Mouse (Mus musculus) CD8-positive naive resting alpha-beta T cell, adult 2 months (primary cell): ENCODE results near the gene Tmprss4.

Source experiments
- DNase-seq, 2 experiments: peaks; one replicate each; pipeline ENCODE4 v3.0.0; 2022; ENCODE audit warnings: low read depth in 2 of 2, low spot score in 2 of 2

The Tmprss4 gene

DNA sequence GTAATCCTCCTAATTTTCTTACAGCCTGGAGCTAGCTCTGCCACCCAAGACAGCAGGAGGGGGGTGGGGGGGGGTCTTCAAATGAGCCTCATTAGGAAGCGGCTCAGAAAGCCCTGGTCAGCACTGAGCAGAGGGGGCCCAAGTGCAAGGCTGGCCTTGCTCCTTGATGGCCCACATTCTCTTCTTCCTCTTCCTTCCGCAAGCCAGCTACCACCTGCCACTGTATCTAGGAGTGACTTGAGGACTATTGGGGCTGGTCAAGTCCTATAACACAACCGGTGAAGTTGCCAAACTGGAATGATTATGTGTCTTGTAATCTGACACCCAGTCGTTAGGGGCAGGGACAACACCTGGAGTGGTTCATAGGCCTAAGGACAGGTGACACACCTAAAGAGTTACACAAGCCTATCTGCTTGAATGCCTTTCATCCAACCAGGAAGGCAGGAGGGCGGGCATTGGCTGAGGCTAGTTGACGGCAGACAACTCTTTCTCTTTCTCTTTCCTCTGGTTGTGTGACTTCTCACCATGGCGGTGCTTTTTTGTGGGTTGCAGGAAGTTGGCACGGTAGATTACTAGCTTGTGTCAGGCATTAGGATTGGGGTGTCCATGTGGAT, at the start of gene Tmprss4:
Tmprss4 (minus strand) TSS at position 296 of the 614 bp plus-strand sequence.
- no peak for DNase-seq

DNA sequence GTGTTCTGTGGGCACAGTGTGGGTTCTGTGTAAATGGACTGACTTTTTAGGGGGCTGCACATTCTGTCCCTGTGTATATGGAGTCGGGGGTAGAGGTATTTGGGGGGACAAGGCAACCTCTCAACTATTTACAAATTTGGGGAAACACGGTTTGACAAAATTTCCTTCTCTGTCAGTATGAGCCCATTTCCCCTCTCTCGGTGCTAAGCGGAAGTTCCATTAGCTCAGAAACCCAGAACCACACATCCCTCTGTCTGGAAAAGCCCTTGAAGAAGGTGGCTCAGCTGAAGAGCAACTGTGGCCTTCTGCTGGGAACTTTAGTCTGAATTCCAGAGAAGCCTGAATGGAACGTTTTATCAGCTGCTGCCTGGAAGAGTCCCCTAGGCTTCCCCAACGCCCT, 48.5 kb upstream of the Tmprss4 start:
- no peak for DNase-seq

DNA sequence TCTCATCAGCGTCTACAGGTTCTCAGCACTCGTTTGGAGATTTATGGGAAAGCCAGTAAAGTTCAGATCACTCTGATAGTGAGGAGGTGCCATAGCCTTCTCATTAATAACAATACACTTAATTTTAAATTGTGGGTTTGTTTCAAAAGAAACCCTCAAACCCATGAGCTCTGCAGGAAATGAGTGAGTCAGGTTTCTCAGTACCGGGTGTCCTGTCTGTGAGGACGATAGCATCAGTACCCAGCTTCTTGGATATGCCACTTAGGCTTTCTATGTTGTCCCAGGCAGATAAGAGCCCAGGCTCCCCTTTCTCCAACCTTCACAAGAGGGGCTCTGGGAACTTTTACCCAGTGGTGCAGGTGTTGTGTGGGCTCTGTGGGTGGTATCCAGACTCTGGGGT, 48.1 kb upstream of the Tmprss4 start:
- no peak for DNase-seq

DNA sequence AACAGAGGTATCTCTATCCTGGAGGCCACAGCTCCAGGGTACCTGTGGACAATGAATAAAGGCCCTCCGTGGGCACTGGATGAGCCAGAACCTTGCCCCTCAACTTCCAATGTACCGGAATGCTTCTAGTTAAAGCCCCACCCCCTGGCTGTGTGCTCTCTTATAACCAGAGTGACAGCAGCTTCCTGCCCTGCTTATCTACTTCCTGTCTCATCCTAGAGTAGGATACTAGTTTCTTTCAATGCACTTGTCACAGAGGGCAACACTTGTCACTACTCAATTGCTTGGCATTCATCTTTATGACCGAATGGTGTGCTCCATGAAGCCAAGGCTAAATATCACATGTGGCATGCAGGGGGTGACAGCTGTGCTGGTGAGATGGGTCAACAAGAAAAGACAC, 47.4 kb upstream of the Tmprss4 start:
- peak in 1 of 2 experiments; percentile 24 for DNase-seq

DNA sequence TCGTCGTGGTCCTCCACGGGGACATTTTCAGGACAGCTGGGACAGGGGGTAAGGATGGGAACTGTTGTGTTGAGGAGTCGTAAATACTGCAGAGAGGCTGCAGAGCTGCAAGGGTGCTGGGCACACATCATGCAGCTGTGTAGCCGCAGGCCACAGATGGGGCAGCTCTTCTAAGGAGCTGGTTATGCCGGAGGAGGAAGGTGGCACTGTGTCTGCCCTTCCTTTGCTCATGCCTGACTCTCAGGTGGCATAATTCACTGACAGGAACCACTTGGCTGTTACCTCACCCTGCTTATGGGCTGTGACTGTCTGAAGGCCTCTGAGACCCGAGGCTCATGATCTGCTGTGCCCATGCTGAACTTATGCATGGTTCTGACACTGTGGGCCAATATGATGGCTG, 46.4 kb upstream of the Tmprss4 start:
- no peak for DNase-seq

DNA sequence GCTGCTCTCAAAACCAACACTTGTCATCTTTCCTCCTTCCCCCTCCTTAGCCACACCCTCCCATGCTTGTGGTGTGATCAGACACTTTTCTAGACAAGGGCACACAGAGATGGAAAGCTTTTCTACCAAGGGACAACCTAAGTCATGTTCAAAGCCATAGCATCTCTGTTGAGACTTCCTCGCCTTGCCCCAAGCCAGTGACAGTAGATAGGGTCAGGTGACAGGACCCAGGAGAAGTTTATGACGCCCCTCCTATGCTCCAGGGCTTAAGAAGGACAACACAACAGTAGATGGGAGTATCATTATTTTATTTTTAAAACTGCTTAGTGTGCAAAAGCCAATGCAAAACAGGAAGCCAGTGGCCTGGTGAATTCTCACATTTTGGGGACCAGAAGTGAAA, 43.6 kb upstream of the Tmprss4 start:
- DNase-seq, result peak in 1 of 2 experiments; percentile 37

DNA sequence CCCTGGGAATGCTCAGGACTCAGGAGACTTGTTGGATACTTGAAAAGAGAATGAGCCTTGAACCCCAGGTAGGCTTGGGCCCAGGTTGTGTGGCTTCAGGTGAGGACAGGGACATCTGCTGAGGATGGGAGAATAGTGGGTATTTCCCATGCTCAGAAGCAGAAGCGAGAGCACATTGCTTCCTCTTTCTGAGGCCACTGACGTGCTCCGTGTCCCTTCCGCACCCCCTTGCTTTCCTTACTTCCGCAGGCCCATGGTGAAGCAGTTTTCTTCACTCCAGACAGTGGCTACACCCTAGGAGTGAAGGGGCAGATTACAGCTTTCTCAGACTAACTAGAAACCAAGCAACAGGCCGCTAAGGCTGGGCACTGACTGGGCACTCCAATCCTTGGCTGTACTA, 42.2 kb upstream of the Tmprss4 start:
- DNase-seq, result no peak

DNA sequence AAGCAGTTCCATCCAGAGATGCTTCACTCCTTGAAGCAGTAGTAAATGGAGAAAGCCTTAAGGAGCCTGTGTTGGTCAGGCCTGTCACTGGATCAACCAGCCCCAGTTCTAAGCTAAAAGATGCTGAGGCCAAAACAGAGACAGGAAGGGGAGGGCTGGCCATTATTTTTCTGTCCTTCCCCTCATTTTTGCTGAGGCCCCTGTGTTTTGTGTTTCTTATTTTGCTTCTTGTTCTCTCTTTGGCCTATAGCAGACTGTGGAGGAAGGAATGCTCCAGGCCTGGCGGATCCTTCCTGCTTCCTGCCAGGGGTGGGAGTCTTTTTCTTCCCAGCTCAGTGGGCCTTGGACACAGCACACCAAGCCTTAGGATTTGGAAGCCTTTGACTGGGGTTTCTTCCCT, 41.5 kb upstream of the Tmprss4 start:
- DNase-seq, result no peak

DNA sequence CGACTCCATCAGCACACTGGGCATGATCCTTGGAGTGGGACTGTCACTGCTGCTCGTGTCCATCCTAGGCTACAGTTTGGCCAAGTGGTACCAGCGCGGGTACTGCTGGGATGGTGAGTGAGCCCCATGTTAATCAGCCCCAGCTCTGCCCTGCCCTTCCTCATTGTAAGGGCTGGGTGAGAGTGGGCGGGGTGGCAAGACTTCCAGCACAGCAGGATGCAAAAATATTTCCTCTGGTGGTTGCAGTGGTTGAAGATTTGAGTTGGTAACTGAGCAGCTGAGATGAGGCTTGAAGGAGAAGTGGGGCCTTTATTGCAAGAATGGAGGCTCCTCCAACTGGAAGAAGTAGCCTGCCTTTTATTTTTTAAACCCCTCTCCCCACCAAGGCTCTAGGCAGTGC, 37.5 kb upstream of the Tmprss4 start:
- peak in 1 of 2 experiments; percentile 19 for DNase-seq

DNA sequence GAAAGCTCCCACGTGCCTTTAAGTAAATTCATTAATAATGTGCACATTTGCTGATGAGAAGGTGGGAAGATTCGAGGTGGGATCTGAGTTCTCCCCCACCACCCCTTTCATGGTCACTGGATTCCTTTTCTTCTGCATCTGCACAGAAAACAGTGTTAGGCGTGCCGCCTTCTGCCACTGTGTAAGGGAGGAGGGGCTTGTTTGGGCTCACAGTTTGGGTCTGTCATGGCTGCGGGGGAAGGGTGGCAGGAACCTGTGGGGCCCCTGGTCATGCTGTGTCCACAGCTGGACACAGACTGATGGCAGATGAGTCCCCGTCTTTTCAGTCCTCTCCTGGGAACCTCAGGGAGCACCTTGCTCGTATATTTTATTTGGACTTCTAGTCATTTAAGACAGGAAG, 32.9 kb upstream of the Tmprss4 start:
- DNase-seq, result no peak

DNA sequence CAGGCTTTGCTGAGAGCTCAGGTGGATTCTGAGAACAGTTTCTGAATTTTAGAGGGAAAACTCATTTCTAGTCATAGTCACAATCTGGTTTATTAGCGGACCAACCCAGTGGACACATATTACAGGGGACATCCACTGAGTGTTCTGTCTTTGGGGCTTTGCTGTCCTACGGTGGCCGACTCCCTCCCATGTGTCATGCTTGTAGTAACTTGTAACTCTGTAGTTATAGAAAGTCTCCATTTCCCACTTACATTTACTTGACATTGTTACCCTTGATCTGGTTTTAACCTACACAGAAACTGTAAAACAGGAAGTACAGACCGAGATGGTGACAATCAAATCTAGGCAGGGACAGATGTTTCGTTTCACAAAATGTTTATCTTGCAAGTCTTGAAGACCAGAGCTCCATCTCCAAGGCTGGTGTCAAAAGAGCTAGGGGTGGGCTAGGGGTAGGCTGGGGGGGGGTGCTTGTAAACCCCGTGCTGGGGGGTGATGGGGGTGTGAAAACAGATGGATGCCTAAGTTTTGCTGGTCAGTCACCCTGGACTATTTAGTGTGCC, 31.9 kb upstream of the Tmprss4 start:
- no peak for DNase-seq

DNA sequence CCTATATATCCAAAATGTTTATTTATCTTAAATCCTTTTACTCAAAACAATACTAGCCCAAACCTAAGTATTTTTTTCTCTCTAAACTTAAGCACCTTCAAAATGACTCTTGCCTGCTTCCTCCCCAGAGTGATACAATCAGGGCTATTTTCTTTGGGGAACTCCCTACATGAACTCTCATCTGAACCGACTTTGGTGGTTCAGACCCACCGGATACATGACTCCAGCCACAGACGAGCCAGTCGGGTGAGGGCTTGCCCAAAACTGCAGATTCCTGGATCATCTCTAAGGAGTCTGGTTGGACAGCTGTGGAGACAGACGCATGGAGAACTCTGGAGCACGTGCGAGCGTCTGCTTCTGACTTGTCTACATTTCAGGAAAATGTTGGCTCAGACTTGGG, 25.5 kb upstream of the Tmprss4 start:
- no peak for DNase-seq

DNA sequence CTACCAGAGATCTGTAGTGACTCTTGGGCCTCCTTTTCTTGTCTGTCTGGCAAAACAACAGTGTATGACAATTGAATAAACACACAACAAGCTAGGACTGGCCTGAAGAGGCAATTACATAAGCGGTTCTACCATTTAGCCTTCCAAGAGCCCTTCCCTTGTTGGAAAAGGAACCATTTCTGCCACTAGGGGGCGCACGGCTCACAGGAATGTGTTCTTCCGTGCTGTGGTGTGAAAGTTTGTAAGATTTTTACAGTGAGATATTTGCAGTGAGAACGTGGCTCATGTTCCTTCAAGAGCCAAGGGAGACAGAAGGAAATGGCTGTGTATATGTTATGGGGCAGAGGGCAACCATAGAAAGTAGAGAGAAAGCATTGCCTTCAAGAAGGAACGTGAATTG, 17.7 kb upstream of the Tmprss4 start:
- peak; percentile 90 to 92 for DNase-seq

DNA sequence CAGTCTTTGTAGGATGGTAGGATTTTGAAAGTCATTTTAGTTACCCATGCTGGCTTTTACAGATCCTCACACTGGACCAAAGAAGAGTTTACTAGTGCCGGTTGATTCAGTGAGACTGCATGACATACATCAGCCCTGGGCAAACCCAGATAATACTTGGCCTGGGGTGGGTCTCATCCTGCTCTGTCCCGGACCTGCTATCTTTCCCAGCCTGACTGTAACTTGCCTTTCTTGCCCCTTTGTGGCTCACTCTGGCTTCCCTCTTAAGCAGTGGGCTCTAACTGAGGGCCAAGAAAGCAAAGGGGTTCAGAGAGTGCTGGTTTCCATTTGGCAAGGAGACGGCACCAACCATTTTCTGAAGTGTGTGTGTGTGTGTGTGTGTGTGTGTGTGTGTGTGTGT, 15.8 kb upstream of the Tmprss4 start:
- DNase-seq, result no peak

DNA sequence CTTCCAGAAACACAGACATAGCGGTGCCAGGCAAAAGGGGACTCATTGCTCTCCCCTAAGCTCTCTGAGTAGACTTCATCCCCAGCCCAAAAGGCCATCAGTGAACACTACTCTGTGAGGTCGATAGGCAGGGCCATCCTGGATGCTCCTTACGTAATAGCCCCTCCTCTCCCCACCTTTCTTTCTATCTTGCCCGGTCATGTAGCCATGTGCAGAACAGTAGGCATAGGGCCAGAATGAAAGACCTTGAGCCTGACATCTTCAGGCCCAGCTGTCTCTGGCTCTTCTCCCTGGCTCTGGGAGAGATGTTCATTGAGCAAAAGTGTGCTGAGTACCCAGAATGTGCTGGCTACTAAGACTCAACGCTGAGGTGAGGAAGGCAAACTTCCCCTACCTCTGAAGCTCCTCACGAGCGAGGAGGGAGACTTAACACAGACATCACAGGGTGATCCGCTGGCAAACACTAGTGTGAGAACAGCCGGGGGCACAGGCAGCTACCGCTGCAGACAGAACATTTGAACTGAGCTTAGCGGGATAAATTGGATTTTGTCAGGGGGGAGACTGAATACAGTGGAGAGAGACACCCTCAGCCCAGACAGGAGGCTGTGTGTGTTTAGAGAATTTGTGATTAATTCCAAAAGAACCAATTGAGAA, 11.8 kb upstream of the Tmprss4 start:
- DNase-seq, result no peak

DNA sequence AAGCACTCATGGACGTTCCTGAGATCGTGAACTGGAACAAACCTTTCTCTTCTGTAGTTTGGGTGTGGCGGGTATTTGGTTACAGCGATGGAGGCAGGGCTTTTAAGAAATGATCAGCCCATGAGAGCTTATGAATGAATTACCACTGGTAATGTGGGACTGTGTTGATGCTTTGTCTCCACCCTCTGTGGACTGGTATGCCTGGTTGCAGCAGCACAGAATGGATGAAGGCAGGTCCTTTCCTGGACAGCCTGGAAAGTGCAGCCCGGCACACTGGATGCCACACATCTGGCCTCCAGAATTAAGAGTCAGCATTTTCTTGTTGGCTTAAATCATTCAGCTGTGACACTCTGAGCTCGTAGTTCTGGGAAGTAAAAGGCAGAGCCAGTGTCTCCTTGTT, 8.1 kb upstream of the Tmprss4 start:
- no peak for DNase-seq

DNA sequence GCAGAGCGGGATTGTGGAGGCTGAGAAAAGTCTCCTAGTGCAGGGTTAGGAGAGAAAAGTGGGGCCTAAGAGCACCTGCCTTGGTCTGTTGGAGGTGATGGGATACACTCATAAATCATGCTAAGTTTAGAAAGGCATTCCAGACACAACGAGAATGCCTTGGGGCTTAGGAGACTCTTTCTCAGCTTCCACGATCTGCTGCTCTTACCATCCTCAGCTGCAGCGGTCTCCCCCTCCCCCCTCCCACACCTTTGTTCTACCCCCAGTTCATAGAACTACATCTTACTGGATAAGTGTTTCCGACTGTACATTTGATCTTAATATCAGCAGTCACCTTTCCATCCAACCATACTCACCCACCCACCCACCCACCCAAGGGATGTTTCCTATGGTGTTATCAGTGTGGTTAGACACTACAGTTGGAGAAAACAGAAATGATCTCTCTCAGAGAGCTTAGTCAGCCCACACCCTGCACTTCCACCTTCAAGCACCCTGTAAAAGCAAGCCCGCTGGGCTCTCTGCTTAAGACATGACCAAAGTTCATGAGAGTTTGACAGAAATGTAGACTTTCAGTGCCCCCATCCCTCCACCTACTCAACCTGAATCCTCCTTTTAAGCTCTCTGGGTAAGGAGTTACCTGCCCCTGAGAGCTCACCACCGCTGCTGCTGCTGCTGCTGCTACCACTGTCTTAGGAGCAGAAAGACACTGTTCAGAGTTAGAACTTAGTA, 3.3 kb upstream of the Tmprss4 start:
- peak in 1 of 2 experiments; percentile 7 for DNase-seq

DNA sequence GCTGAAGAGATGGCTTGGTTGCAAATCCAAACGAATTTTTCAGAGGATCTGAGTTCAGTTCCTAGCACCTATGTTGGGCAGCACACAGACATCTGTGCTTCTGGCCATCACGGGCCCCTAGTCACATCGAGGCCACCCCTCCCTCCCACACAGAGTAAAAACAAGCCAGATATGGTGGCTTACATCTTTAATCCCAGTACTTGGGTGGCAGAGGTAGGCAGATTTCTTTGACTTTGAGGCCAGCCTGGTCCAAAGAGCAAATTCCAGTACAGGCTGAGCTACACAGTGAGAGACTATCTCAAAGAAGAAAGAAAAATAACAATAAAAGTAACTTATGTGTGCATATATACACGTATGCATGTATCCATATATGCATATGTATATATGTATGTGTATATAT, 2.2 kb upstream of the Tmprss4 start:
- no peak for DNase-seq

DNA sequence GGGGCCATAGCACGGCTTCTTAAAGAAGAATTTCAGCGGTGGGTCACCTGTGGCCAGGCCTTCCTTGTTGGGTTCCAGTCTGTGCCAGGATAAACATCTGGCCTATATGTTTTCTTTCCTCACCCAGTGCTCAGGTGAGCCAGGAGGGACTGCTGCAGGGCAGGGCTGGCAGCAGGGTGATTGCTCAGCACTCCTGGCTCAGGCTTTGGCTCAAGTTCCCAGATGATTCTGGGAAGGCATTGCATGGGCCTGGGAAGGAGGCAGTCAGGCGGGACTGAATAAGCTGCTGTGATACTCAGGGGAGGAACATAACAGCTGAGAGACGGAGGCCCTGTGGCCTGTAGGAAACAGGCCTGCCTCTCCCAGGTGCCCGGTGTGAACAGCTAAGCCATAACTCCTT, 1.3 kb upstream of the Tmprss4 start:
- DNase-seq, result no peak

DNA sequence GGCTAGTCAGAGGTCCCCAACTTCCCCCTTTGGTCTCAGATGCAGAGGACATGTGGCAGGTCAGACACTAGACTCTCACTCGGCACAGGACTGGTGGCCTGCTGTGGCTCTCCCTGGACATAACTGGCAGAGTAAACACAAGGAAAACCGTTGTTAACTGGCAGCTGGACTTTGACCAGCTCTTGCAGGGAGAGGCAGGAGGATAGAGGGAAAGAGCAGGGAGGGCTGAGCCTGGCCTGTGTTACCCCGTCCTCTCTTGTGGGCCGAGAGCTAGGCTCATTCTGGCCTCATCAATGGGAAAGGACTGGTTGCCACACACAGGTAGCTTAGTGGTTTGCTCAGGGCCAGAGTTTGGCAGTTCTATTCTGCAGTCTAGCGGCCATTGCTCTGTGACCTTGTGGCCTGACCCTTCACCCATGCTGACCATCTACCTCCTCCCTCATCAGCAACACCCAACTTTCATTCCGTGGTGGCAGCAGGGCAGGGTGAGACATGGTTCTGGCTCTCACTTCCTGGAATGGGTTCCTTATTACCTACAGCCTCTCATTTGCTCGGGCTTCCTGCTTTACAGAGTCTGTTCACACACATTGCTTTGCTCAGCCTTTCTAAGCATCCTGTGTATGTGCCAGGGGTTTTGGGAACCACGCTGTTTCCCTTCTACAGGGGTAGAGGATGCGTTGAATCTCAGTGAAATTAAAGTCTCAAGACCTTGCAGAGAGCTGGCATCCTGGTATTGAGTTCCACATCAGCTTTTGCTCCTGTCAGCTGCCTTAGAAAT, 1.7 kb downstream of the Tmprss4 start:
- DNase-seq, result no peak

DNA sequence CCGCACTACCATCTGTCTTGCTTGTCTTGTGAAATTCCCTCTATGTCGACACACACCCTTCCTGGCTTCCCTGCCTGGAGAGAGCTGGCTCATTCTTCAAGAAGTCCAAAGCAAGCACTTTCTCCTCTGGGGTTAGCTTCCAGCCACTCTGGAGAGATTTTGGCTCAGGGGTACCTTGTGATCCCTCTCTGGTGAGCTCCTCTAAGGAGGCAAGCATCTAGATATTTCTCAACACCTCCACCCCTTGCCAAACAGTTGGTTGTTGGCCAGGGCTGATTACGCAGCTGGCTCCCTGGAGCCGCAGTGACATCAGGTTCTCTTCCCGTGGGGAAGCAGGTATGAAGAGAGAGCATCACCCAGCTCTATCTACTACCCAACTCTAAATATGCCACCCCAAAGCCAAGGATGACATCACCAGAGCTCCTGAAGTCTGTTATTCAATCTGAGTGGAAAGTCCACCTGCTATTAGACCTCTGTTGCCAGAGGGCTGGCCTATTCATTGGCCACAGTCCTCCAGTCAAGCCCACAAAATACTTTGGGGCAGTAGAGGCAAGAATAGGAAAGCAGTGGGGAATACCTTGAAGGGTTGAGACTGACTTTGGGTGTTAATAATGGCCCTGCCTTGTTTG, 2.5 kb downstream of the Tmprss4 start:
- DNase-seq, result no peak
